8 mouse cellular contexts compared by ENCODE assay signal in the genomic region with DNA sequence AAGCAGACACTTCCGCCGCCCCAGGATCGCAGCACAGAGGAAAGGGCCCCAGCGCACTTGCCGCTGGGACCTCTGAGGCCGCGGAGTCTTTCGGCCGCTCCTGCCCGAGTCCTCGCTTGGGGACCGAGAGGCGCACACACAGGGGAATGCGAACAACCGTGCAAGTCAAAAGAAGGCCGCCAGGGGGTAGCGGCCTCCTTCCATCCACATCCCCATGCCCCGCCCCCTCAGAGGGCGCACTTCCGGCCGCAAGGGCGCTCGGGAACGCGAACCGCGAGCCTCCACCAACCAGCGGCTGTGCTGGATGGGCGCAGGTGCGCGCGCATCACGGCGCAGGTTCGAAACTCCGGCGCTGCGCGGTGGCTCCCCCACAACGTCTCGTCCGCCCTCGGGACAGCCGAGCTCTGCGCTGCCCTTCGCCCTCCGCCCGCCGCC. TPM values are rescaled to one million over a fixed set of nuclear protein-coding genes. Genes with fewer than 3 reads are reported as not detected.
DNase-seq lines count a peak whose midpoint lies in the region; ATAC-seq lines count a peak whose summit lies in the region.

A gene (plus strand): TSS at position 328 of the 435 bp plus-strand sequence.

- H3K4me2 ChIP-seq in hindbrain, embryonic 11.5 days (replicated peaks; ENCODE audit: low read depth, low read length) = peak within 1 kb of the TSS; percentile 49

- ATAC-seq in frontal cortex, adult (ENCODE audit: low TSS enrichment) = peak; percentile 98
- peak; percentile 98 for ATAC-seq in hindbrain, embryonic 11.5 days (ENCODE audit: low FRiP score)

- no peaks in the 10 kb centered on the region; the same call in 1 of the 2 replicates for H3K4me1 ChIP-seq in hindbrain, embryonic 11.5 days (replicated peaks; ENCODE audit: control insufficient read depth, insufficient read depth, low read length)

- no peaks in the 10 kb centered on the region for H3K36me3 ChIP-seq in hindbrain, embryonic 11.5 days (ENCODE audit: control insufficient read depth, insufficient read depth, low read length)

- peak; percentile 96 for DNase-seq in MN1 (ENCODE audit: low spot score)
- peak; percentile 97 for DNase-seq in cerebellum, adult 9-10 months
- DNase-seq in hindbrain, embryonic 11.5 days (ENCODE audit: low spot score) = peak; percentile 99
- DNase-seq in layer of hippocampus, postnatal 10 days (ENCODE audit: low spot score in 2 of 2) = peak; percentile 98 to 99
- peak; percentile 99 for DNase-seq in lung, postnatal 10 days
- DNase-seq in ovary, postnatal 36 days (ENCODE audit: low spot score) = peak; percentile 98
- DNase-seq in thymus, postnatal 25 days = peak; percentile 99

- peak within 1 kb of the TSS; percentile 68 for H3K4me3 ChIP-seq in hindbrain, embryonic 11.5 days (ENCODE audit: low read depth, low read length)

- under 1% methylated on average over 47 of the region's 49 CpGs for WGBS in hindbrain, embryonic 11.5 days

- no peaks in the 10 kb centered on the region for H3K27me3 ChIP-seq in hindbrain, embryonic 11.5 days (ENCODE audit: control insufficient read depth, insufficient read depth, low read length)

- no peaks in the 10 kb centered on the region for H3K9me3 ChIP-seq in hindbrain, embryonic 11.5 days (ENCODE audit: control insufficient read depth, low read length)

- peak within 1 kb of the TSS; percentile 90 for H3K27ac ChIP-seq in hindbrain, embryonic 11.5 days (ENCODE audit: low read depth, low read length)

- peak within 1 kb of the TSS; percentile 71 for H3K9ac ChIP-seq in hindbrain, embryonic 11.5 days (ENCODE audit: low read depth, low read length)

RNA-seq across cellular contexts. Expression of the gene that starts here (rescaled TPM):
- polyA plus RNA-seq in hindbrain, embryonic 11.5 days (2014; fragmentation: Nextera tagmentation; extraction: Ambion mirVana) = 78.6 and 92.3 TPM in 2 replicates
- total RNA-seq in layer of hippocampus, postnatal 10 days (2021) = 10 to 100 TPM; 22.9 to 23.0 TPM

Comparison
In these comparisons a context has a peak if more than half of its experiments do, and no peak if none do; other contexts are left out.
1. Peak in every context shown above with its lines: DNase-seq, ATAC-seq, H3K4me3 ChIP-seq and H3K27ac ChIP-seq.